Mouse (Mus musculus) thymus, adult 2 months (tissue): ENCODE results near the gene Gpr25. TPM values are rescaled to one million over a fixed set of nuclear protein-coding genes. Genes with fewer than 3 reads are reported as not detected.
A peak's percentile ranks its signal among the peaks of the same experiment; 100 is the strongest.

Experiments
- DNase-seq: peaks from one replicate; pipeline ENCODE4 v3.0.0; 2021
- H3K27ac ChIP-seq: fragments of 200-500 bp; 2 replicates; pipeline ENCODE4 v1.5.1; 2012; ENCODE audit warnings: low read length, control low read depth; ENCODE audit not compliant: control insufficient read depth, insufficient read depth
- H3K27me3 ChIP-seq: fragments of 200-500 bp; 2 replicates; pipeline ENCODE4 v1.6.1; 2012; ENCODE audit warnings: mild to moderate bottlenecking, low read length, moderate library complexity, mixed read lengths; ENCODE audit not compliant: control insufficient read depth, insufficient read depth
- H3K36me3 ChIP-seq: fragments of 200-500 bp; 2 replicates; pipeline ENCODE4 v1.6.1; 2012; ENCODE audit warnings: mild to moderate bottlenecking, low read length, moderate library complexity; ENCODE audit not compliant: control insufficient read depth, insufficient read depth
- H3K4me1 ChIP-seq: fragments of 200-500 bp; replicated peaks from 2 replicates; pipeline ENCODE4 v1.6.1; 2012; ENCODE audit warnings: low read length; ENCODE audit not compliant: control insufficient read depth, insufficient read depth
- H3K4me3 ChIP-seq: fragments of 200-500 bp; 2 replicates; pipeline ENCODE4 v1.5.1; 2012; ENCODE audit warnings: mild to moderate bottlenecking, low read length, control low read depth, moderate library complexity; ENCODE audit not compliant: control insufficient read depth, insufficient read depth
- CTCF ChIP-seq: fragments of 200-500 bp; IDR thresholded peaks from 2 replicates; pipeline ENCODE4 v1.5.1; 2012; ENCODE audit warnings: mild to moderate bottlenecking, control low read depth, low read length, moderate library complexity, borderline replicate concordance; ENCODE audit not compliant: control insufficient read depth, poor library complexity, insufficient read depth; ENCODE audit errors: extremely low read depth
- POLR2A ChIP-seq: fragments of 200-500 bp; IDR thresholded peaks from 2 replicates; pipeline ENCODE4 v1.6.1; 2012; ENCODE audit warnings: mild to moderate bottlenecking, low read length, control low read depth, moderate library complexity; ENCODE audit not compliant: control insufficient read depth, poor library complexity, insufficient read depth; ENCODE audit errors: extremely low read depth
- WGBS: fragments of 180-500 bp; shearing (Covaris S2); methylation state at CpG from one replicate; pipeline ENCODE4 v1.1.7; 2018; 5-methylcytosine and 5-hydroxymethylcytosine counted together
- polyA plus RNA-seq: library from polyadenylated mRNA; depleted of rRNA; stranded (reverse); fragments of >200 nt; gene quantifications from 2 replicates; pipeline ENCODE4 v1.2.3, GENCODE M21; 2012

Gpr25 gene
- polyA plus RNA-seq, 1 experiment = 24.4 TPM

GRCm38 (mm10) chr1:136254503-136255065 is 6.1 kb downstream of the Gpr25 start:
- Histone ChIP-seq H3K27ac (no peak overlapping the region), H3K4me1 (peaks cover 51% of the 10 kb centered on the region), H3K36me3 (no peaks in the 10 kb centered on the region), H3K27me3 (peaks cover 2% of the 10 kb centered on the region; the same call in 1 of the 2 replicates), H3K4me3 (no peak overlapping the region)
- TF ChIP-seq CTCF = no peak
- TF ChIP-seq POLR2A = no peak
- no peak for DNase-seq
- 9% methylated on average over 10 of the region's 10 CpGs for WGBS

DNA sequence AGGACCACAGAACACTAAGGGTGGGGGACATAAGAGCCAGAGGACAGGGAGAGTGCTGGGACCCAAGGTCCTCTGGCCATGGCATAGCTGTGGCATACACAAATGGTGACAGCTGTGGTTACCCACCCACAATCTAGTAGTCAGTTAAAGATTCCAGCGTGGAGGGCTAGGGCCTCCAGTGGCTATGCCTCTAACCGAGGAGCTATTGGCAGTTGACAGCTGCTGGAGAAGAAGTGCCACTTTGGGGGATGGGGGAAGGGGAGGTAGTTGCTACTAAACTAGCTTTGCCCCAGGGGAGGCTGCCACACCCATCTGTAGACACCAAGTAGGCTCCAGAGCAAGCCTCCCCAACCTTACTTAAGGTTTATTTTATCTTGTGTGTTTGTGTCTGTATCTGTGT is 7.2 kb downstream of the Gpr25 start:
- DNase-seq = peak; percentile 56
- 2% methylated on average over 2 of the region's 2 CpGs for WGBS
- H3K27me3 ChIP-seq = no peaks in the 10 kb centered on the region; the same call in 1 of the 2 replicates
- H3K4me3 ChIP-seq = no peak overlapping the region
- H3K36me3 ChIP-seq = no peaks in the 10 kb centered on the region
- H3K4me1 ChIP-seq = peaks cover 49% of the 10 kb centered on the region
- peak overlapping the region; percentile 20; the same call in 1 of the 2 replicates for H3K27ac ChIP-seq
- TF ChIP-seq CTCF (no peak), POLR2A (no peak)

- H3K4me1 ChIP-seq = peaks cover 35% of the 10 kb centered on the region
- H3K36me3 ChIP-seq = no peaks in the 10 kb centered on the region
- no peak overlapping the region for H3K4me3 ChIP-seq
- 9% methylated on average over 5 of the region's 5 CpGs for WGBS
- no peak overlapping the region for H3K27ac ChIP-seq
- H3K27me3 ChIP-seq = no peaks in the 10 kb centered on the region; the same call in 1 of the 2 replicates
- TF ChIP-seq POLR2A (no peak), CTCF (no peak)
- no peak for DNase-seq
Observed at GRCm38 (mm10) chr1:136249662-136250061, 11.0 kb downstream of the Gpr25 start.

DNA sequence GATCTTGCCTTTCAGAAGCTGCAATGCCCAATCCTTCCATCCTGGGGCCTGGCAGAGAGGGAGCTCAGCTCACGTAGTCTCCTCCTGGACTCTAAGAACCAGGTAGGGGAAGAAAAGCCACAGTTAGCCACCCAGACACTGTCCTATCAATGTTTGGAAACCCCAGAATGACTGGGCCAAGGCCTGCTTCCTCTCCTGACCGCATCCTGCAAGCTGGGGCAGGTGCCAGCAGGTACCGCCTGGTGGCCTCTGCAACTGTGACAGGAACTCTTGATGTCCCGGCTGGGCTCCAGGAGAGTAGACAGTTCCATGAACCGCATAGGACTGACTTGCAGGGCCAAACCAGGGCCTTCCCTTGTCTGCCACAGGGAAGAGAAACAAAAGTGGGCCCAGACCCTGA is 13.3 kb downstream of the Gpr25 start:
- H3K4me3 ChIP-seq = no peak overlapping the region

GRCm38 (mm10) chr1:136244469-136244868 is 16.2 kb downstream of the Gpr25 start:
- Histone ChIP-seq H3K4me3 (no peak overlapping the region), H3K36me3 (no peaks in the 10 kb centered on the region), H3K27me3 (no peaks in the 10 kb centered on the region), H3K4me1 (peaks cover 19% of the 10 kb centered on the region), H3K27ac (no peak overlapping the region)
- TF ChIP-seq POLR2A (no peak), CTCF (no peak)
- DNase-seq = no peak
- 71% methylated on average over 5 of the region's 5 CpGs for WGBS

More for the DNA sequence above, 13.3 kb downstream of the Gpr25 start:
- WGBS = 17% methylated on average over 5 of the region's 5 CpGs
- peaks cover 24% of the 10 kb centered on the region for H3K4me1 ChIP-seq
- DNase-seq = no peak
- TF ChIP-seq POLR2A = no peak
- no peak for TF ChIP-seq CTCF
- H3K27me3 ChIP-seq = no peaks in the 10 kb centered on the region; the same call in 1 of the 2 replicates
- H3K27ac ChIP-seq = no peak overlapping the region
- no peaks in the 10 kb centered on the region for H3K36me3 ChIP-seq

DNA sequence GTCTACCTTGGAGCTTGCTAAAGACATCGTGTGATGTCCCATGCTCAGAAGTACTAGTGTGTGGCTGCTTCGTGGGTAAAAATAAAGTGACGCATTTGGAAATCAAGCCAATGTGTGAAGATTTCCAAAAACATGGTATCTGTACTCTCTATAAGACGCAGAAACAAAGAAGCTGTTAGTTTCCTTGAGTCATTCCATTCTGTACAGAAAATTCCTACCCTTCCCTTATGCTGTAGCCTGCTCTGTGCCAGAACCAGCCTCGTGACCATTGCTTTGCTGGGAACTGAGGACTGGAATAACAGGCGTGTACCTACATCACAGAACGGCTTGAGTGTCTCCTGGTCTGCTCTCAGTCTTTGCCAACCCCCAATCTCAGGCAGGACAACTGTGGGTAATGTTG is 18.9 kb downstream of the Gpr25 start:
- 94% methylated on average over 7 of the region's 7 CpGs for WGBS
- H3K27ac ChIP-seq = no peak overlapping the region
- H3K36me3 ChIP-seq = no peaks in the 10 kb centered on the region
- no peak for DNase-seq
- H3K4me1 ChIP-seq = peaks cover under 1% of the 10 kb centered on the region; the same call in 1 of the 2 replicates
- H3K27me3 ChIP-seq = no peaks in the 10 kb centered on the region
- no peak overlapping the region for H3K4me3 ChIP-seq
- TF ChIP-seq POLR2A (no peak), CTCF (no peak)
